Mouse (Mus musculus): ENCODE results near the gene Senp3.

- peak; percentile 67 for TF ChIP-seq CTCF (IDR thresholded peaks at IDR 0.05)
- TF ChIP-seq EP300 (IDR thresholded peaks at IDR 0.05): no peak
Observed at GRCm38 (mm10) chr11:69629802-69630201, 52.1 kb downstream of the Senp3 start.
